Mouse (Mus musculus): ENCODE data around the gene C2cd4d. TPM values are rescaled to one million over a fixed set of nuclear protein-coding genes. Genes with fewer than 3 reads are reported as not detected.

Gene C2cd4d
- polyA plus RNA-seq, 1 experiment: not detected

DNA sequence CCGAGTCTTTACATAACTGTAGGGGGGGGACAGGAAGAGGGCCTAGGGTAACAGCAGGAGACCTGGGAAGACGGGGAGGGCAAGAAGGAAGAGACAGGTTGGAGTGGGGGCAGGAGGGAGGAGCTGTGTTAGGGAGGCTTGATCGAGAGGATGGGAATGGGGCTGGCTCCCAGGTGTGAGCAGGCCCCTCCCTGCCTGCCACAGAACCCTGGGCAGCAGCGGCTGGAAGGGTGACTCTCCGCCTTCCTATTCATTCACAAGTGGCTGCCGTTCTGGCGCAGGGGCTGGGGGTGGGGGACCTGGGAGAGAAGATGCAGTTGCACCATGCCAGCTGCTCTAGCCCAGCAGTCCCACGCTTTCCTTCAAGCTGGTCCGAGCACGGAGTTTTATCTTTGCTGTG is 10.9 kb downstream of the C2cd4d start:
- no peak for TF ChIP-seq POLR2A (IDR thresholded peaks at IDR 0.05; ENCODE audit: insufficient read depth, low read depth, low read length)
- TF ChIP-seq CTCF (IDR thresholded peaks at IDR 0.05; ENCODE audit: insufficient read depth, low read depth, low read length): no peak
- no peak overlapping the region for H3K27ac ChIP-seq (ENCODE audit: insufficient read depth, low read depth, low read length)
- WGBS: 11% methylated on average over 10 of the region's 10 CpGs
- no peak overlapping the region for H3K4me3 ChIP-seq (ENCODE audit: insufficient read depth, low read depth, low read length)
- peaks cover 17% of the 10 kb centered on the region for H3K4me1 ChIP-seq (ENCODE audit: control insufficient read depth, insufficient read depth, low read length)

DNA sequence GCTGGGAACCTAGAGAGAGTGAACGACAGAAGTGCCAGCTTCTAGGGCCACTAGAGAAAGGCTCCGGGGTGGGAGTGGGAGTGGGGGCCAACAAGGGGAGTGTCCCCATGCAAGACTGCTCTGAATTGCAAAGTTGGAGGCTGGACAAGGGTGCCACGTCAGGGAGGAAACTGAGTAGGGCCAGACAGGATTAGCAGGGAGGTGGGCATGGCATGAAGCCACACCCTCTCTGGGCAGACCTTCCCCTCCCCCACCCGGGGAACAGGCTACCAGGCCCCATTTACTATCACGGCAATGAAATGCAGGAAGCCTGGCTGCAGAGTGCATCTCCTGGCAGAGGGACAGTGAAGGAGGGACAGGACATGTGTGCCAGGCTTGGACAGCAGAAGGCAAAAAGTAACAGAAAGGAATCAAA is 11.4 kb downstream of the C2cd4d start:
- Histone ChIP-seq H3K27ac (ENCODE audit: insufficient read depth, low read depth, low read length) (no peak overlapping the region), H3K4me3 (ENCODE audit: insufficient read depth, low read depth, low read length) (no peak overlapping the region), H3K4me1 (ENCODE audit: control insufficient read depth, insufficient read depth, low read length) (peaks cover 17% of the 10 kb centered on the region)
- TF ChIP-seq POLR2A (IDR thresholded peaks at IDR 0.05; ENCODE audit: insufficient read depth, low read depth, low read length): no peak
- TF ChIP-seq CTCF (IDR thresholded peaks at IDR 0.05; ENCODE audit: insufficient read depth, low read depth, low read length): no peak
- WGBS: 5% methylated on average over 5 of the region's 5 CpGs

DNA sequence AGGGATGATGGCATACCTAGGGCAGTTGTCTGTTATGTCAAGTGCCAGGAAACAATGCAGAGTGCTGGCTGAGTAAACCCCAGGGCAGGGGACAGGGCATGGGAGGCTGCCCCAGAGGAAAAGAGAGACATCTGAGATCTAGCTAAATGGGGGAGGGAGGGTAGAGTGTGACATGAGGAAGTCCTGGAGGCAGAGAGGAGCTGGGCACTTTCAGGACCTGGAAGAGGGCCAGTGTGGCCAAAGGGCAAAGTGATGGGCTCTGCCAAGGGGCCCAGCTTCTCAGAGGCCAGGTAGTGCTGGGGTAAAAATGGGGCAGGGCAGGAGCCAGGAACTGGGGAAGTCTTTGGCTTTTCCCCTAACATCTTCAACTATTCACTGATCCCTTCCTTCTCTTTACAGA is 12.4 kb downstream of the C2cd4d start:
- TF ChIP-seq CTCF (IDR thresholded peaks at IDR 0.05; ENCODE audit: insufficient read depth, low read depth, low read length) (no peak), POLR2A (IDR thresholded peaks at IDR 0.05; ENCODE audit: insufficient read depth, low read depth, low read length) (no peak)
- Histone ChIP-seq H3K27ac (ENCODE audit: insufficient read depth, low read depth, low read length) (no peak overlapping the region), H3K4me1 (ENCODE audit: control insufficient read depth, insufficient read depth, low read length) (peaks cover 17% of the 10 kb centered on the region), H3K4me3 (ENCODE audit: insufficient read depth, low read depth, low read length) (no peak overlapping the region)

DNA sequence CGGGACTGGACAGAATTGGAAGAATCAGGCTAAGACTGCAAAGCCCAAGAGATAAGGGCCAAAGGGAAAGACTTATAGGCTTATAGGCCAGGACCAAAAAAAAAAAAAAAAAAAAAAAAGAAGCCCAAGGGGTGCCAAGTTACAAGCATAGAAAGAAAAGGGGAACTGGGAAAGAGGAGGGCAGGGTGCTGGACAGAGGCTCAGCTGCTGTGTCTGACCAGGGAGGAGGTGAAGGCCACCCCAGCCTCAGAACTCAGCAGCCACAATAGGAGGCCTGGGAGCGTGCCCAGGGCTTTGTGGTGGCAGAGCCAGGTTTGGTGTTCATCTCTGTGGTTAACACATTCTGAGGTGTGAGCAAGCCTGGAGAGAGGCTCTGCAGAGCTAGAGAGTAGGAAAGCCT is 12.9 kb downstream of the C2cd4d start:
- no peak for TF ChIP-seq POLR2A (IDR thresholded peaks at IDR 0.05; ENCODE audit: insufficient read depth, low read depth, low read length)
- TF ChIP-seq CTCF (IDR thresholded peaks at IDR 0.05; ENCODE audit: insufficient read depth, low read depth, low read length): no peak
- H3K4me1 ChIP-seq (ENCODE audit: control insufficient read depth, insufficient read depth, low read length): peaks cover 21% of the 10 kb centered on the region
- 88% methylated on average over 2 of the region's 2 CpGs for WGBS
- no peak overlapping the region for H3K4me3 ChIP-seq (ENCODE audit: insufficient read depth, low read depth, low read length)
- H3K27ac ChIP-seq (ENCODE audit: insufficient read depth, low read depth, low read length): no peak overlapping the region

DNA sequence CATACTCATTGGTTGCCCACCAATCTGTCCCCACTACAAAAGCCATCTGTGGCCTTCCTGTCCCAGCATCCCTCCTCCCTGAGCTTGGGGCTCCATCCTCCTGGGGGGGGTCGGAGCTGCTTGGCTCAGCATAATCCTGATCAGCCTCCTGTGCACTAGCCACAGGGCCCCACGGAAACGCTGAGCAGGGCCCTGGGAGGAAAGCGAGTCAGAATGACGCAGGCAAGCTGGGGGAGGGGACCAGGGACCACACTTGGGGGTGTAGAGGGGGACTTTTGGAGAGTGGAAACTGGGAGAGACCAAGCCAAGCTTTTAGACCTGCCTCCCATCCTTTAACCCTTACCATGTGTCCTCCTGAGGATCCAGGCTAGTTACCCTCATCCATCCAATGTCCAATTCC is 13.6 kb downstream of the C2cd4d start:
- H3K4me3 ChIP-seq (ENCODE audit: insufficient read depth, low read depth, low read length): no peak overlapping the region
- TF ChIP-seq POLR2A (IDR thresholded peaks at IDR 0.05; ENCODE audit: insufficient read depth, low read depth, low read length): no peak
- H3K27ac ChIP-seq (ENCODE audit: insufficient read depth, low read depth, low read length): no peak overlapping the region
- peaks cover 28% of the 10 kb centered on the region for H3K4me1 ChIP-seq (ENCODE audit: control insufficient read depth, insufficient read depth, low read length)
- WGBS: 73% methylated on average over 5 of the region's 5 CpGs

DNA sequence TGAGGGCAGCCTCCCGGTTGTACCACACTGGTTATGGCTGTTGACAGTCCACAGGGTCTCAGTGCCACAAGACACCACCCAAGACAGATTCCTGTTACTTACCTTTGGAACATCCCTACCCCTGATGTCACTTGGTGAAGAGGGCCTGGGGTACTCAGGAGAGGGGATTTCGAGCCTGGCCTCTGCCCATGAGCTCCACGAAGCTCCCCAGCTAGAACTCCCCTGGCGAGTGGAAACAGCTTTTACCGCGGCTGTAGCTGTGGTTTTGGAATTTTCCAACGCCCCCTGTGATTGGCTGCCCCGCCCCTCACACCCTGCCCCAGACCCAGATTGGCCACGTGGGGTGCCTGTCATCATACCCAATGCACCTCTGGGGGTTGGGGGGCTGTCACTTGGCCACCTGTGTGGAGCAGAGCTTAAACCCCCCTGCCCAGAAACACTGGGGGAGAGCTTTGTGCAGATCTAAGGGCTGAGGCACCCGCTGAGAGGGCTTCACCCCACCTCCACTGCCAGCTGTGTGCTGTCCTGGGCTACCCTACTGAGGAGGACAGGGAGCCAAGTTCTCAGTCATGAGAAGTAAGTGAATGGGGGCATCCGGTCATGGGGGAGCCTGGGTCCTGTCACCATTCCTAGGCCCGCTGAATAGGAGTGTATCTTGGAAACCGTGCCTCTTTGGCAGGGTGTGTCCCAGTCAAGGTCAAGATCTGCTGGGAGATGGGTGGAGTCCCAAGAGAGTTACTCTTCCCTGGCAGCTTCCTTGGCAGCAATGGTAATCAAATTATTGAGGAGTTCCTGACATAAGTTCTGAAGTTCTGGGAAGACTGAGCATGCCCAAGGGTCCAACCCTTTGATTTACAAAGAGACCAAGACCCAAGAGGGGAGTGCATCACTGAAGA is 15.0 kb downstream of the C2cd4d start:
- TF ChIP-seq CTCF (IDR thresholded peaks at IDR 0.05; ENCODE audit: insufficient read depth, low read depth, low read length) (no peak), POLR2A (IDR thresholded peaks at IDR 0.05; ENCODE audit: insufficient read depth, low read depth, low read length) (no peak)
- Histone ChIP-seq H3K4me1 (ENCODE audit: control insufficient read depth, insufficient read depth, low read length) (peaks cover 23% of the 10 kb centered on the region), H3K27ac (ENCODE audit: insufficient read depth, low read depth, low read length) (no peak overlapping the region), H3K4me3 (ENCODE audit: insufficient read depth, low read depth, low read length) (no peak overlapping the region; the same call in 1 of the 2 replicates)
- WGBS: 50% methylated on average over 13 of the region's 13 CpGs

DNA sequence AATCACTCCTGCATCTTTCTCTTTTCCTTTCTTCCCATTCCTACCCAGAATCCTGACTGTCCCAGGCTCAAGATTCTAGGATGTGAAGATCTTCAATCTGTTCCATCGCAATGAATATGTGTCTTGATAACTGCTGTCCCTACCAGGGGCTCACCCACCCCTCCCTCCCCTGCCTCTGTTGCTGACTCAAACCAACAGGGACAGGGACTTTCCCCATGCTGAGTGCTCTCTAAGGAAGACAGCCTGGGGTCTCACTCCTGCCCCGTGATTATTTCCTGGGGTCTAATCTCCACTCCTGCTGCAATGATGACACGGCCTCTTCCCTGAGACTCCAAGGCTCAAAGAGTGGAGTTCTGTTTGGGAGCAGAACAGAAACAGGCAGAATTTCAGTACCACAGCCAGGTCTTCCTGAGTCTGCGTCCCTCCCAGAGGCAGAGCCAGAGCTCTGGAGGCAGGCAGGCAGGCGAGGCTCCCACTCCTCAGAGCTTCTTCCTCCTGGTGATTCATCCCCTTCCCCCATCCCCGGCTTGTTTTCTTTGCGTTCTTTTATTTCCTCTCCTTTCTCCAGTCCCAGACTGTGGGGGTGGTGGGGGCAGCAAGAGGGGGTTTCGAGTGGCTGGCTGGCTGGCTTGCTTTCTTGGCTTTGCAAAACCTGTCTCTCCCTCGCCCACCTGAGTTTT is 17.7 kb downstream of the C2cd4d start:
- 24% methylated on average over 9 of the region's 9 CpGs for WGBS
- H3K4me3 ChIP-seq (ENCODE audit: insufficient read depth, low read depth, low read length): no peak overlapping the region
- peaks cover 11% of the 10 kb centered on the region for H3K4me1 ChIP-seq (ENCODE audit: control insufficient read depth, insufficient read depth, low read length)
- H3K27ac ChIP-seq (ENCODE audit: insufficient read depth, low read depth, low read length): no peak overlapping the region
- TF ChIP-seq CTCF (IDR thresholded peaks at IDR 0.05; ENCODE audit: insufficient read depth, low read depth, low read length) (no peak), POLR2A (IDR thresholded peaks at IDR 0.05; ENCODE audit: insufficient read depth, low read depth, low read length) (no peak)

DNA sequence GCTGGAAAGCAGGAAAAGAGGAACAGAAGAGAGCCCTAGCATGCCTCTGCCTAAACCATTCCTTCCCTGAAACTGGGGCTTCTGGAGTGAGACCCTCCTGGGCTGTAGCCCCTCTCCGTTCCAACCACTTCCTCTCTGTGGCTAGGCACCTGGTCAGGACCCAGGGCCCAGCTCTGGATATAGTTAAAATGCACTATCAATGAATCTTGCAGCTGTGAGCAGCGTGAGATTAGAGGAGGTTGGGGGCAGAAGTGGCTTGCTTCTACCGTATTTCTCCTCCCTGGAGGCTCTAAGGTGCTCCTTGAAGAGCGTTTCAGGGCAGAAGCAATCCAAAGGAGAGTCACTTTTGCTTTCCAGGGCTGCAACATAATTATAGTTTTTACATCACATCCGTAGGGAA is 20.1 kb downstream of the C2cd4d start:
- H3K4me3 ChIP-seq (ENCODE audit: insufficient read depth, low read depth, low read length): no peak overlapping the region
- TF ChIP-seq CTCF (IDR thresholded peaks at IDR 0.05; ENCODE audit: insufficient read depth, low read depth, low read length): no peak
- no peak for TF ChIP-seq POLR2A (IDR thresholded peaks at IDR 0.05; ENCODE audit: insufficient read depth, low read depth, low read length)
- 56% methylated on average over 5 of the region's 5 CpGs for WGBS
- peaks cover 11% of the 10 kb centered on the region for H3K4me1 ChIP-seq (ENCODE audit: control insufficient read depth, insufficient read depth, low read length)
- H3K27ac ChIP-seq (ENCODE audit: insufficient read depth, low read depth, low read length): no peak overlapping the region

DNA sequence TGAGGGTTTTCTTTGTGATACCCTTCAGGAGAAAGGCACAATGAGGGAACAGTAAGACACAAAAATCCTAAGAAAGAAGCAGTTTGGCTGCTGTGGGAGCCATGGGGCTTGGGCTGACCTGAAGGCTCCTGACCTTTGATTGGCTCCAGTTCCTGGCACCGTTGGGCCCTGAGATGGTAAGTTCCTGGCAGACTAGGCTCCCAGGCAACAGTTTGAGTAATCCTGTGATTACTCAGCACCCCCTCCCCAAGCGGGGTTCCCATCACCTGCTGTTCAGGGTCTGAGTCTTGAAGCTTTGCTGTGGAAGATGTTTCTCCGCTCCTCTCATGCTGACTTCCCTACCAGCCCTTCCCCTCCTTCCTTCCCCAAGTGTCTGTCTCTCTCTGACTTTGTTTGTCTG is 21.2 kb downstream of the C2cd4d start:
- WGBS: 70% methylated on average over 3 of the region's 3 CpGs
- Histone ChIP-seq H3K27ac (ENCODE audit: insufficient read depth, low read depth, low read length) (no peak overlapping the region), H3K4me3 (ENCODE audit: insufficient read depth, low read depth, low read length) (no peak overlapping the region), H3K4me1 (ENCODE audit: control insufficient read depth, insufficient read depth, low read length) (peaks cover 11% of the 10 kb centered on the region)
- TF ChIP-seq POLR2A (IDR thresholded peaks at IDR 0.05; ENCODE audit: insufficient read depth, low read depth, low read length) (no peak), CTCF (IDR thresholded peaks at IDR 0.05; ENCODE audit: insufficient read depth, low read depth, low read length) (no peak)

Measured in olfactory bulb, adult 2 months (tissue).